Mouse (Mus musculus) CH12.LX (cell line): ENCODE measurements around the gene Slc44a1. TPM values are rescaled to one million over a fixed set of nuclear protein-coding genes. Genes with fewer than 3 reads are reported as not detected.

Experiments
- DNase-seq: peaks from one replicate; pipeline ENCODE4 v3.0.0-alpha.2; 2013; ENCODE audit errors: extremely low read depth
- H3K27ac ChIP-seq: 2 replicates; pipeline ENCODE4 v1.5.1; 2012; ENCODE audit warnings: low read depth, mild to moderate bottlenecking, control low read depth, moderate library complexity; ENCODE audit not compliant: insufficient read depth
- H3K27me3 ChIP-seq: replicated peaks from 2 replicates; pipeline ENCODE3; 2012; ENCODE audit warnings: inconsistent platforms
- H3K36me3 ChIP-seq, 2 experiments: replicated peaks in 1 of 2; 2 replicates each; pipeline versions ENCODE3 to v1.6.1; 2012; ENCODE audit warnings: inconsistent platforms in 1 of 2, low read length in 1 of 2, mild to moderate bottlenecking in 1 of 2, mixed read lengths in 1 of 2, moderate library complexity in 1 of 2; ENCODE audit not compliant: control insufficient read depth in 1 of 2, insufficient read depth in 1 of 2
- H3K4me1 ChIP-seq, 2 experiments: 2 replicates each; pipeline ENCODE4 v1.6.1; 2012; ENCODE audit warnings: inconsistent platforms in 1 of 2, moderate library complexity in 1 of 2; ENCODE audit not compliant: insufficient read depth in 2 of 2, control insufficient read depth in 1 of 2
- H3K4me2 ChIP-seq: 2 replicates; pipeline ENCODE4 v1.6.1; 2012; ENCODE audit warnings: low read depth, mild to moderate bottlenecking, control low read depth; ENCODE audit not compliant: poor library complexity, insufficient read depth, severe bottlenecking
- H3K4me3 ChIP-seq, 3 experiments: fragments of 150-350 bp in 1 of 3; sonication (generic) in 1 of 3; replicated peaks in 1 of 3; 2 replicates each; pipeline versions ENCODE3 to v1.5.1; 2011 to 2012; ENCODE audit warnings: low read depth in 2 of 3, low read length in 2 of 3, mild to moderate bottlenecking in 2 of 3, moderate library complexity in 2 of 3, control low read depth in 1 of 3, improper control_type of control experiment in 1 of 3, inconsistent platforms in 1 of 3, mixed read lengths in 1 of 3; ENCODE audit not compliant: poor library complexity in 1 of 3
- H3K79me2 ChIP-seq: replicated peaks from 2 replicates; pipeline ENCODE4 v1.6.1; 2012; ENCODE audit warnings: mild to moderate bottlenecking, moderate library complexity; ENCODE audit not compliant: control insufficient read depth, poor library complexity, insufficient read depth, severe bottlenecking; ENCODE audit errors: extremely low read depth
- H3K9ac ChIP-seq: 2 replicates; pipeline ENCODE4 v1.6.1; 2012; ENCODE audit warnings: low read depth, mild to moderate bottlenecking, control low read depth, moderate library complexity; ENCODE audit not compliant: insufficient read depth
- H3K9me3 ChIP-seq: replicated peaks from 2 replicates; pipeline ENCODE3; 2012; ENCODE audit warnings: low read length, inconsistent platforms, mixed read lengths
- BHLHE40 ChIP-seq: IDR thresholded peaks from 2 replicates; pipeline ENCODE4 v1.6.1; 2011; ENCODE audit warnings: mild to moderate bottlenecking, low read depth, low read length, improper control_type of control experiment
- CHD1 ChIP-seq: IDR thresholded peaks from 2 replicates; pipeline ENCODE4 v1.6.1; 2012; ENCODE audit warnings: low read depth, low read length, improper control_type of control experiment, inconsistent platforms
- CHD2 ChIP-seq: IDR thresholded peaks from 2 replicates; pipeline ENCODE4 v1.6.1; 2011; ENCODE audit warnings: low read length, improper control_type of control experiment
- CTCF ChIP-seq, 2 experiments: IDR thresholded peaks in 1 of 2; conservative IDR thresholded peaks in 1 of 2; 2 replicates each; pipeline ENCODE4 v1.5.1; 2011 to 2012; ENCODE audit warnings: low read depth in 2 of 2, low read length in 2 of 2, improper control_type of control experiment in 1 of 2, inconsistent platforms in 1 of 2, mild to moderate bottlenecking in 1 of 2, moderate library complexity in 1 of 2
- E2F4 ChIP-seq: IDR thresholded peaks from 2 replicates; pipeline ENCODE4 v1.6.1; 2011; ENCODE audit warnings: low read depth, low read length, improper control_type of control experiment; ENCODE audit not compliant: insufficient replicate concordance
- ELF1 ChIP-seq: IDR thresholded peaks from 2 replicates; pipeline ENCODE4 v1.6.1; 2014; ENCODE audit warnings: low read depth, mild to moderate bottlenecking, inconsistent platforms, low read length, improper control_type of control experiment
- EP300 ChIP-seq: IDR thresholded peaks from 2 replicates; pipeline ENCODE4 v1.6.1; 2011; ENCODE audit warnings: low read length, improper control_type of control experiment
- GABPA ChIP-seq: IDR thresholded peaks from 2 replicates; pipeline ENCODE4 v1.6.1; 2012; ENCODE audit warnings: low read depth, low read length, improper control_type of control experiment, inconsistent platforms; ENCODE audit not compliant: insufficient replicate concordance
- JUND ChIP-seq: conservative IDR thresholded peaks from 2 replicates; pipeline ENCODE4 v1.6.1; 2011; ENCODE audit warnings: low read depth, low read length, improper control_type of control experiment
- MAX ChIP-seq: IDR thresholded peaks from 2 replicates; pipeline ENCODE4 v1.6.1; 2011; ENCODE audit warnings: low read length, improper control_type of control experiment
- MEF2A ChIP-seq: IDR thresholded peaks from 2 replicates; pipeline ENCODE4 v1.6.1; 2014; ENCODE audit warnings: low read depth, mild to moderate bottlenecking, inconsistent platforms, low read length, improper control_type of control experiment, borderline replicate concordance
- MXI1 ChIP-seq: IDR thresholded peaks from 2 replicates; pipeline ENCODE4 v1.6.1; 2011; ENCODE audit warnings: mild to moderate bottlenecking, low read depth, low read length, improper control_type of control experiment
- MYC ChIP-seq: IDR thresholded peaks from 2 replicates; pipeline ENCODE4 v1.6.1; 2011; ENCODE audit warnings: low read depth, mild to moderate bottlenecking, improper control_type of control experiment, low read length
- NELFE ChIP-seq: IDR thresholded peaks from 2 replicates; pipeline ENCODE4 v1.6.1; 2011; ENCODE audit warnings: low read depth, low read length, improper control_type of control experiment
- NRF1 ChIP-seq: IDR thresholded peaks from 2 replicates; pipeline ENCODE4 v1.6.1; 2014; ENCODE audit warnings: low read depth, mild to moderate bottlenecking, inconsistent platforms, low read length, improper control_type of control experiment, moderate library complexity
- PAX5 ChIP-seq: IDR thresholded peaks from 2 replicates; pipeline ENCODE4 v1.6.1; 2012; ENCODE audit warnings: low read length, inconsistent platforms, mixed read lengths
- POLR2A ChIP-seq: IDR thresholded peaks from 2 replicates; pipeline ENCODE4 v1.6.1; 2011; ENCODE audit warnings: low read depth, mild to moderate bottlenecking, improper control_type of control experiment, low read length
- POLR2AphosphoS2 ChIP-seq: IDR thresholded peaks from 2 replicates; pipeline ENCODE4 v1.6.1; 2011; ENCODE audit warnings: low read depth, low read length, improper control_type of control experiment
- RCOR1 ChIP-seq: conservative IDR thresholded peaks from 2 replicates; pipeline ENCODE4 v1.6.1; 2012; ENCODE audit warnings: low read depth, mild to moderate bottlenecking, inconsistent platforms, low read length, improper control_type of control experiment
- SIN3A ChIP-seq: IDR thresholded peaks from 2 replicates; pipeline ENCODE4 v1.6.1; 2012; ENCODE audit warnings: low read length, improper control_type of control experiment, inconsistent platforms
- SMC3 ChIP-seq: IDR thresholded peaks from 2 replicates; pipeline ENCODE4 v1.6.1; 2011; ENCODE audit warnings: low read depth, low read length, improper control_type of control experiment
- TCF12 ChIP-seq: IDR thresholded peaks from 2 replicates; pipeline ENCODE4 v1.6.1; 2014; ENCODE audit warnings: low read depth, mild to moderate bottlenecking, inconsistent platforms, low read length, improper control_type of control experiment
- UBTF ChIP-seq: IDR thresholded peaks from 2 replicates; pipeline ENCODE4 v1.6.1; 2012; ENCODE audit warnings: low read depth, mild to moderate bottlenecking, inconsistent platforms, low read length, improper control_type of control experiment, moderate library complexity
- USF1 ChIP-seq: IDR thresholded peaks from 2 replicates; pipeline ENCODE4 v1.6.1; 2014; ENCODE audit warnings: low read depth, mild to moderate bottlenecking, inconsistent platforms, low read length, improper control_type of control experiment
- USF2 ChIP-seq: conservative IDR thresholded peaks from 2 replicates; pipeline ENCODE4 v1.6.1; 2011; ENCODE audit warnings: low read depth, low read length, improper control_type of control experiment
- ZC3H11A ChIP-seq: IDR thresholded peaks from 2 replicates; pipeline ENCODE4 v1.6.1; 2012; ENCODE audit warnings: low read depth, mild to moderate bottlenecking, inconsistent platforms, low read length, improper control_type of control experiment
- ZKSCAN1 ChIP-seq: IDR thresholded peaks from 2 replicates; pipeline ENCODE4 v1.6.1; 2012; ENCODE audit warnings: low read depth, inconsistent platforms, low read length, improper control_type of control experiment, borderline replicate concordance
- ZMIZ1 ChIP-seq: IDR thresholded peaks from 2 replicates; pipeline ENCODE4 v1.6.1; 2012; ENCODE audit warnings: low read depth, mild to moderate bottlenecking, inconsistent platforms, low read length, improper control_type of control experiment
- ZNF384 ChIP-seq: IDR thresholded peaks from 2 replicates; pipeline ENCODE4 v1.6.1; 2012; ENCODE audit warnings: low read depth, low read length, improper control_type of control experiment, inconsistent platforms
- dilution Hi-C: fragments of 300-500 bp; cut with MboI; formaldehyde crosslinking; loops from 2 replicates; pipeline ENCODE4 v1.14.3; 2020; ENCODE audit warnings: low sequenced_read_pairs; ENCODE audit not compliant: extremely low pct_unique_long_range_greater_than_20kb, extremely low pct_ligation_motif_present
- in situ Hi-C: fragments of 300-500 bp; cut with MboI; formaldehyde crosslinking; loops from 3 replicates; pipeline ENCODE4 v1.14.3; 2019; ENCODE audit warnings: low sequenced_read_pairs, low pct_ligation_motif_present, low pct_unique_long_range_greater_than_20kb, mixed read lengths
- polyA plus RNA-seq: library from polyadenylated mRNA; unstranded; fragments of >175 nt; gene quantifications from 2 replicates; pipeline ENCODE4 v1.2.1, GENCODE M21; 2012; ENCODE audit warnings: low read depth; ENCODE audit not compliant: insufficient read length
- total RNA-seq, 2 experiments: library from RNA; depleted of rRNA; stranded (reverse); fragments of 300-350 nt in 1 of 2; fragments of >200 nt in 1 of 2; gene quantifications; 2 replicates each; pipeline ENCODE4 v1.2.3; 2012 to 2014

The Slc44a1 gene
- total and polyA plus RNA-seq, 3 experiments = 5.4 to 9.3 (median 6.6) TPM

- TF ChIP-seq CHD1 (no peak), POLR2AphosphoS2 (no peak), JUND (no peak), ZKSCAN1 (no peak), ZNF384 (no peak), NELFE (no peak), ZC3H11A (no peak), SMC3 (no peak), TCF12 (no peak), PAX5 (no peak), ZMIZ1 (no peak), BHLHE40 (no peak), MAX (no peak), SIN3A (no peak), ELF1 (no peak), CTCF (conservative IDR thresholded peaks at IDR 0.05 in 1 of 2, IDR thresholded peaks at IDR 0.05 in 1 of 2; ENCODE audit: low read depth in 2 of 2, low read length in 2 of 2) (no peak), USF1 (no peak), NRF1 (no peak)
- Histone ChIP-seq H3K27ac (no peak overlapping the region), H3K36me3 (no peaks in the 10 kb centered on the region), H3K4me3 (no peak overlapping the region), H3K9ac (no peak overlapping the region), H3K4me1 (no peaks in the 10 kb centered on the region; a peak in 1 of 4 replicates), H3K4me2 (no peak overlapping the region), H3K79me2 (no peaks in the 10 kb centered on the region), H3K9me3 (no peaks in the 10 kb centered on the region), H3K27me3 (peaks cover 10% of the 10 kb centered on the region)
- no peak for DNase-seq
- in situ Hi-C loops = no loop called here
- dilution Hi-C loops = no loop called here
Observed at GRCm38 (mm10) chr4:53635336-53635735, 195.1 kb downstream of the Slc44a1 start.

GRCm38 (mm10) chr4:53637269-53637909 lies 197.2 kb downstream of the Slc44a1 start:
- dilution Hi-C loops = no loop called here
- in situ Hi-C loops = no loop called here
- Histone ChIP-seq H3K36me3 (no peaks in the 10 kb centered on the region), H3K79me2 (no peaks in the 10 kb centered on the region), H3K27ac (no peak overlapping the region), H3K4me2 (no peak overlapping the region), H3K4me3 (no peak overlapping the region), H3K9ac (no peak overlapping the region), H3K9me3 (peaks cover 5% of the 10 kb centered on the region), H3K27me3 (no peaks in the 10 kb centered on the region), H3K4me1 (no peaks in the 10 kb centered on the region)
- DNase-seq = no peak
- TF ChIP-seq USF2 (no peak), PAX5 (no peak), EP300 (no peak), MEF2A (no peak), CHD2 (no peak), SMC3 (no peak), UBTF (no peak), ELF1 (no peak), CHD1 (no peak), USF1 (no peak), NELFE (no peak), SIN3A (no peak), ZKSCAN1 (no peak), MYC (no peak), RCOR1 (no peak), CTCF (conservative IDR thresholded peaks at IDR 0.05 in 1 of 2, IDR thresholded peaks at IDR 0.05 in 1 of 2; ENCODE audit: low read depth in 2 of 2, low read length in 2 of 2) (no peak), MXI1 (no peak), GABPA (no peak), POLR2A (no peak), E2F4 (no peak)
